Mouse (Mus musculus): ENCODE measurements around the gene Fyn. TPM values are rescaled to one million over a fixed set of nuclear protein-coding genes. Genes with fewer than 3 reads are reported as not detected.

The Fyn gene
- polyA plus RNA-seq, 1 experiment from 2014 or later, result 20.2 TPM

GRCm38 (mm10) chr10:39403706-39404105 lies 35.1 kb downstream of the Fyn start:
- Histone ChIP-seq H3K9me3 (replicated peaks; ENCODE audit: control insufficient read depth, low read length) (no peaks in the 10 kb centered on the region), H3K9ac (ENCODE audit: low read length) (no peak overlapping the region), H3K4me3 (replicated peaks; ENCODE audit: low read length) (no peak overlapping the region), H3K36me3 (ENCODE audit: control insufficient read depth, insufficient read depth, low read length) (0 out of 2 replicates have a peak, but pooled peaks cover 3% of the 10 kb centered on the region), H3K4me1 (ENCODE audit: control insufficient read depth, insufficient read depth, low read length) (peaks cover 9% of the 10 kb centered on the region), H3K27me3 (ENCODE audit: control insufficient read depth, insufficient read depth, low read length) (no peaks in the 10 kb centered on the region), H3K4me2 (ENCODE audit: low read depth, low read length) (no peak overlapping the region), H3K27ac (ENCODE audit: low read length) (no peak overlapping the region)
- ATAC-seq (ENCODE audit: insufficient read depth, low FRiP score), result no peak
- WGBS, result 75% methylated on average over 6 of the region's 6 CpGs

DNA sequence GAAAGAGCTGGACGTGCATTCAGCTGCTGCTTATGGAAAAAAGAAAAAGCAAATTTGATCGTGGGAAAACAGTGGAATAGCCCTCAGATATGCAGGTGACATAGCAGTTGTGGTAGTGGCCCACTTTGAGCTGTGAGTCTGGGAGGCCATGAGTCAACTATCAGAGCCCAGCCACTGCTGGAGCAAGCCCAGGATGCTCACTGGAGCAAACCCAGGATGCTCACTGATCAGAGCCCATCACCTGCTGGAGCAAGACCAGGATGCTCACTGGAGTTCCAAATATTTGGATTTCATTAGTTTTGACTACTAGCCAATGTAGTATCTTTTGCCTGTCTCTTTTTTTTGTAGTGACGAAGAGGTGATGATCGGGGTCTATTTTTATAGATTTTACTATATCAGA lies 35.5 kb downstream of the Fyn start:
- 81% methylated on average over 4 of the region's 4 CpGs for WGBS
- H3K4me3 ChIP-seq (replicated peaks; ENCODE audit: low read length), result no peak overlapping the region
- no peak for ATAC-seq (ENCODE audit: insufficient read depth, low FRiP score)

GRCm38 (mm10) chr10:39405982-39406797 lies 37.5 kb downstream of the Fyn start:
- WGBS, result 52% methylated on average over 10 of the region's 10 CpGs
- no peak overlapping the region for H3K27ac ChIP-seq (ENCODE audit: low read length)
- no peaks in the 10 kb centered on the region for H3K36me3 ChIP-seq (ENCODE audit: control insufficient read depth, insufficient read depth, low read length)
- no peak overlapping the region for H3K9ac ChIP-seq (ENCODE audit: low read length)
- H3K27me3 ChIP-seq (ENCODE audit: control insufficient read depth, insufficient read depth, low read length), result no peaks in the 10 kb centered on the region
- no peak overlapping the region for H3K4me3 ChIP-seq (replicated peaks; ENCODE audit: low read length)
- peaks cover 9% of the 10 kb centered on the region for H3K4me1 ChIP-seq (ENCODE audit: control insufficient read depth, insufficient read depth, low read length)
- no peaks in the 10 kb centered on the region for H3K9me3 ChIP-seq (replicated peaks; ENCODE audit: control insufficient read depth, low read length)
- H3K4me2 ChIP-seq (ENCODE audit: low read depth, low read length), result no peak overlapping the region
- 0 out of 2 replicates have a peak, but pooled peaks have one; percentile 10 for ATAC-seq (ENCODE audit: insufficient read depth, low FRiP score)

More for the DNA sequence above, 35.5 kb downstream of the Fyn start:
- Histone ChIP-seq H3K4me2 (ENCODE audit: low read depth, low read length) (no peak overlapping the region), H3K9ac (ENCODE audit: low read length) (no peak overlapping the region), H3K36me3 (ENCODE audit: control insufficient read depth, insufficient read depth, low read length) (no peaks in the 10 kb centered on the region), H3K4me1 (ENCODE audit: control insufficient read depth, insufficient read depth, low read length) (peaks cover 9% of the 10 kb centered on the region), H3K27me3 (ENCODE audit: control insufficient read depth, insufficient read depth, low read length) (no peaks in the 10 kb centered on the region), H3K27ac (ENCODE audit: low read length) (no peak overlapping the region), H3K9me3 (replicated peaks; ENCODE audit: control insufficient read depth, low read length) (no peaks in the 10 kb centered on the region)

DNA sequence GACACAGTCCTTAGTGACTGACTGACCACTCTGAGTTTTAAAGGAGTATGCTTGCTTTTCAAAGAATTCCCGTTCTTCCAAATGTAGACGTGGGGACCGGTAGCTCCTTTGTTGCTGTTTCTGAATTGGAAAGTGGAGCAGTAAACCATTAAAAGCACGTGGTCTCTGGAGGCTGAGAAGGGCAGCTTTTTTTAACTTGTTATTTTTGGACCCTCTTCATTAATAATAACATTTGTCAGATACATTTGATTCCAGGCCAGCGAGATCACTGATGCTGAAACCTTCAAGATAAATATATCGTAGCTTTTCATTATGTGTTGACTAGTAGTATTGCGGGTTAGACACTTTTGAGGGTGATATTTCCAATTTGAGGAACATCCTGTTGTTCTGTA lies 38.1 kb downstream of the Fyn start:
- no peak for ATAC-seq (ENCODE audit: insufficient read depth, low FRiP score)
- Histone ChIP-seq H3K4me2 (ENCODE audit: low read depth, low read length) (no peak overlapping the region), H3K27me3 (ENCODE audit: control insufficient read depth, insufficient read depth, low read length) (no peaks in the 10 kb centered on the region), H3K9ac (ENCODE audit: low read length) (no peak overlapping the region), H3K4me1 (ENCODE audit: control insufficient read depth, insufficient read depth, low read length) (peaks cover 9% of the 10 kb centered on the region), H3K36me3 (ENCODE audit: control insufficient read depth, insufficient read depth, low read length) (no peaks in the 10 kb centered on the region), H3K4me3 (replicated peaks; ENCODE audit: low read length) (no peak overlapping the region), H3K27ac (ENCODE audit: low read length) (no peak overlapping the region), H3K9me3 (replicated peaks; ENCODE audit: control insufficient read depth, low read length) (no peaks in the 10 kb centered on the region)
- 52% methylated on average over 7 of the region's 7 CpGs for WGBS

DNA sequence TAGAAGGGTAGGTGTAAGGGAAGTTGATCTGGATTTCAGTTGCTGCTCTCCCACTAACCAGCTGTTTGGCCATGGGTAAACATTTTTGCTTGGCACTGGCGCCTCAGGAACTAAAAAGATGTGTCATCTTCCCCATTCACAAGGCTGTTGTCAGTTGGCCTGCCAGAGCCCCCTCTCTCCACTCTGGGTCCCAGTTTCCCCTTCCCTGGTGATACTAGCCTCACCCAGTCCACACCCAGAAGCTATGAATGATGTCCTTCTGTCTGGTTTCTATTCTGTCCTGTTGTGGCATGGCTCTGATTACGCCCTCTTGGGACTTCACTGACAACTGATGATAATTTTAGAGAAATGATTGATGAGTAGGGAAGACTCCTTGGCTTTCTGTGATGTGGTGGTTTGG lies 38.9 kb downstream of the Fyn start:
- Histone ChIP-seq H3K9ac (ENCODE audit: low read length) (no peak overlapping the region), H3K27me3 (ENCODE audit: control insufficient read depth, insufficient read depth, low read length) (no peaks in the 10 kb centered on the region), H3K4me3 (replicated peaks; ENCODE audit: low read length) (no peak overlapping the region), H3K4me1 (ENCODE audit: control insufficient read depth, insufficient read depth, low read length) (peaks cover 9% of the 10 kb centered on the region), H3K27ac (ENCODE audit: low read length) (no peak overlapping the region), H3K9me3 (replicated peaks; ENCODE audit: control insufficient read depth, low read length) (no peaks in the 10 kb centered on the region), H3K4me2 (ENCODE audit: low read depth, low read length) (no peak overlapping the region), H3K36me3 (ENCODE audit: control insufficient read depth, insufficient read depth, low read length) (no peaks in the 10 kb centered on the region)
- ATAC-seq (ENCODE audit: insufficient read depth, low FRiP score), result no peak
- 85% methylated on average over 2 of the region's 2 CpGs for WGBS

- no peak overlapping the region for H3K4me3 ChIP-seq (replicated peaks; ENCODE audit: low read length)
- 56% methylated on average over 7 of the region's 7 CpGs for WGBS
- no peaks in the 10 kb centered on the region for H3K36me3 ChIP-seq (ENCODE audit: control insufficient read depth, insufficient read depth, low read length)
- no peak overlapping the region for H3K4me2 ChIP-seq (ENCODE audit: low read depth, low read length)
- no peaks in the 10 kb centered on the region for H3K27me3 ChIP-seq (ENCODE audit: control insufficient read depth, insufficient read depth, low read length)
- H3K9me3 ChIP-seq (replicated peaks; ENCODE audit: control insufficient read depth, low read length), result no peaks in the 10 kb centered on the region
- H3K27ac ChIP-seq (ENCODE audit: low read length), result no peak overlapping the region
- no peak for ATAC-seq (ENCODE audit: insufficient read depth, low FRiP score)
- H3K4me1 ChIP-seq (ENCODE audit: control insufficient read depth, insufficient read depth, low read length), result peaks cover 9% of the 10 kb centered on the region
- no peak overlapping the region for H3K9ac ChIP-seq (ENCODE audit: low read length)
Measured at GRCm38 (mm10) chr10:39409602-39410001, 40.9 kb downstream of the Fyn start.

- Histone ChIP-seq H3K9ac (ENCODE audit: low read length) (no peak overlapping the region), H3K9me3 (replicated peaks; ENCODE audit: control insufficient read depth, low read length) (no peaks in the 10 kb centered on the region), H3K4me2 (ENCODE audit: low read depth, low read length) (no peak overlapping the region), H3K27ac (ENCODE audit: low read length) (no peak overlapping the region), H3K27me3 (ENCODE audit: control insufficient read depth, insufficient read depth, low read length) (no peaks in the 10 kb centered on the region), H3K4me3 (replicated peaks; ENCODE audit: low read length) (no peak overlapping the region), H3K4me1 (ENCODE audit: control insufficient read depth, insufficient read depth, low read length) (peaks cover 9% of the 10 kb centered on the region), H3K36me3 (ENCODE audit: control insufficient read depth, insufficient read depth, low read length) (no peaks in the 10 kb centered on the region)
- WGBS, result 70% methylated on average over 6 of the region's 6 CpGs
- no peak for ATAC-seq (ENCODE audit: insufficient read depth, low FRiP score)
Measured at GRCm38 (mm10) chr10:39410151-39410649, 41.5 kb downstream of the Fyn start.

GRCm38 (mm10) chr10:39411857-39412559 lies 43.4 kb downstream of the Fyn start:
- H3K27ac ChIP-seq (ENCODE audit: low read length), result no peak overlapping the region
- no peak overlapping the region for H3K4me3 ChIP-seq (replicated peaks; ENCODE audit: low read length)
- H3K9me3 ChIP-seq (replicated peaks; ENCODE audit: control insufficient read depth, low read length), result no peaks in the 10 kb centered on the region
- no peak overlapping the region for H3K9ac ChIP-seq (ENCODE audit: low read length)
- peaks cover 9% of the 10 kb centered on the region; the same call in 1 of the 2 replicates for H3K4me1 ChIP-seq (ENCODE audit: control insufficient read depth, insufficient read depth, low read length)
- no peaks in the 10 kb centered on the region for H3K36me3 ChIP-seq (ENCODE audit: control insufficient read depth, insufficient read depth, low read length)
- H3K4me2 ChIP-seq (ENCODE audit: low read depth, low read length), result no peak overlapping the region
- no peaks in the 10 kb centered on the region for H3K27me3 ChIP-seq (ENCODE audit: control insufficient read depth, insufficient read depth, low read length)
- WGBS, result 71% methylated on average over 8 of the region's 8 CpGs
- no peak for ATAC-seq (ENCODE audit: insufficient read depth, low FRiP score)
